Mouse (Mus musculus) C2C12 (cell line): ENCODE results near the gene Defb25.

Experiments used
- CEBPB ChIP-seq: IDR thresholded peaks from one replicate; pipeline ENCODE4 v1.6.1; 2011; ENCODE audit warnings: low read depth, mild to moderate bottlenecking, control low read depth, moderate library complexity
- CTCF ChIP-seq: IDR thresholded peaks from one replicate; pipeline ENCODE4 v1.5.1; 2011; ENCODE audit not compliant: control insufficient read depth, insufficient read depth, insufficient read length
- FOSL1 ChIP-seq: IDR thresholded peaks from one replicate; pipeline ENCODE4 v1.8.0; 2011; ENCODE audit warnings: mild to moderate bottlenecking, low read length; ENCODE audit not compliant: poor library complexity, insufficient read depth, severe bottlenecking
- MAX ChIP-seq: IDR thresholded peaks from one replicate; pipeline ENCODE4 v1.6.1; 2011; ENCODE audit warnings: mild to moderate bottlenecking, control low read depth
- MYOD1 ChIP-seq: IDR thresholded peaks from one replicate; pipeline ENCODE4 v1.6.1; 2011; ENCODE audit warnings: low read depth; ENCODE audit not compliant: control insufficient read depth, insufficient read length
- MYOG ChIP-seq: IDR thresholded peaks from one replicate; pipeline ENCODE4 v1.6.1; 2011; ENCODE audit not compliant: control insufficient read depth, insufficient read length; ENCODE audit errors: extremely low read depth
- USF1 ChIP-seq: IDR thresholded peaks from one replicate; pipeline ENCODE4 v1.6.1; 2011; ENCODE audit warnings: low read depth, mild to moderate bottlenecking, control low read depth, moderate library complexity

DNA sequence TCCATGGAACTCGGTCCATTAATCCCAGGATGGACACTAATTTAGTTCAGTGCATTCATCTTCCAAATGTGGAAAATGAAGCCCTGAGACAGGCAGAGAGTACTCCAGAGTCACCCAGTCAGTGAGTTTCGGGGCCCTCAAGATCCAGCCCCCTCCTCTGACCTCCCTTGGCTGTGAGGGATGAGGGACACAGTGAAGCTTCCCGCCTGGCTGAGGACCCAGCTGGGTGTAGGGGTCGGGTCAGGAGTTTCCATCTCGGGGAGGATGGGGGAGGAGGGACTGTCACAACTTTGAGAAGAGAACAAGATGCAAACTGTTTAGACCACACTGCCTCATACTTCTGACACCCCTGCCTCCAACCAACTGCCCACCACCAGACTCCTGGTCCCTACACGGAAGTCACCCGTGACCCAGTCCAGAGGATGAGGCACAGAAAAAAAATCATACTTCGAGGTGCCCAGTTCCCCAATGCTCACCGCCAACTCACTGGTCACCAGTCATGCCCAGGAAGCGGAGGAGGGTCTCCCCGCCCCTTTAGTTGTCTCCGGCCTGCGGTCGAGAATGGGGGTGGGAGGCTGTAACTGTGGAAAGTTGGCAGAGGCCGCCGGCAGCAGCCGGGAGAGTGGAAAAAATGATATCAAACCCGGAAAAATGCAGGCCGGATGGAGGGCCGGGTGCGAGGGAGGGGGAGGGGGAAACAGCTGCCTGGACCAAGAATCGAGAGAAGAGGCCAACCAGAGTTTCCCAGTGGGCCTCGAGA is 13.6 kb upstream of the Defb25 start:
- peak; percentile 51 for TF ChIP-seq MAX
- no peak for TF ChIP-seq CTCF
- no peak for TF ChIP-seq USF1
- TF ChIP-seq FOSL1 = no peak
- no peak for TF ChIP-seq CEBPB
- TF ChIP-seq MYOD1 = peak; percentile 79
- TF ChIP-seq MYOG = no peak
